Mouse (Mus musculus) forebrain, embryonic 16.5 days (tissue): ENCODE data around the gene Hrh2. TPM values are rescaled to one million over a fixed set of nuclear protein-coding genes. Genes with fewer than 3 reads are reported as not detected.

ENCODE experiments used
- ATAC-seq: fragments of 200-750 bp; cut with Nextera tagmentation; 2 replicates; pipeline ENCODE4 v1.8.0; 2017; ENCODE audit warnings: mild to moderate bottlenecking, moderate library complexity
- H3K27ac ChIP-seq: fragments of 300-500 bp; sonication (generic); 2 replicates; pipeline ENCODE4 v1.5.1; 2014; ENCODE audit warnings: low read length, control low read depth
- H3K27me3 ChIP-seq: fragments of 300-500 bp; sonication (generic); replicated peaks from 2 replicates; pipeline ENCODE4 v1.6.1; 2014; ENCODE audit warnings: low read length; ENCODE audit not compliant: control insufficient read depth, insufficient read depth
- H3K36me3 ChIP-seq: fragments of 300-500 bp; sonication (generic); 2 replicates; pipeline ENCODE4 v1.6.1; 2014; ENCODE audit not compliant: control insufficient read depth, insufficient read depth
- H3K4me1 ChIP-seq: fragments of 300-500 bp; sonication (generic); replicated peaks from 2 replicates; pipeline ENCODE4 v1.6.1; 2014; ENCODE audit warnings: low read length; ENCODE audit not compliant: control insufficient read depth, insufficient read depth
- H3K4me2 ChIP-seq: fragments of 300-500 bp; sonication (generic); 2 replicates; pipeline ENCODE4 v1.6.1; 2014; ENCODE audit warnings: mild to moderate bottlenecking, low read length, control low read depth
- H3K4me3 ChIP-seq: fragments of 300-500 bp; sonication (generic); replicated peaks from 2 replicates; pipeline ENCODE4 v1.5.1; 2014; ENCODE audit warnings: mild to moderate bottlenecking, low read length, control low read depth
- H3K9ac ChIP-seq: fragments of 300-500 bp; sonication (generic); replicated peaks from 2 replicates; pipeline ENCODE4 v1.6.1; 2014; ENCODE audit warnings: low read depth, low read length, control low read depth
- H3K9me3 ChIP-seq: fragments of 300-500 bp; sonication (generic); 2 replicates; pipeline ENCODE4 v1.6.1; 2016; ENCODE audit warnings: low read length; ENCODE audit not compliant: control insufficient read depth
- WGBS: fragments of 180-500 bp; shearing (Covaris S2); extraction: QIAGEN DNeasy Blood & Tissue Kit; methylation state at CpG from one replicate; pipeline ENCODE4 v1.1.7; 2014; 5-methylcytosine and 5-hydroxymethylcytosine counted together
- polyA plus RNA-seq: library from polyadenylated mRNA; unstranded; fragments of >200 nt; fragmentation: Nextera tagmentation; extraction: Ambion mirVana; gene quantifications from 2 replicates; pipeline ENCODE4 v1.2.1, GENCODE M21; 2015

Hrh2 gene
- polyA plus RNA-seq, 1 experiment from 2014 or later = 0.73 TPM

- Histone ChIP-seq H3K36me3 (no peaks in the 10 kb centered on the region), H3K4me2 (no peak overlapping the region), H3K27ac (no peak overlapping the region), H3K9ac (no peak overlapping the region), H3K4me1 (no peaks in the 10 kb centered on the region), H3K27me3 (no peaks in the 10 kb centered on the region), H3K9me3 (no peaks in the 10 kb centered on the region), H3K4me3 (no peak overlapping the region)
- ATAC-seq = no peak
- WGBS = 61% methylated on average over 3 of the region's 3 CpGs
Observed at GRCm38 (mm10) chr13:54180461-54180860, 11.5 kb upstream of the Hrh2 start.

- no peak overlapping the region for H3K4me2 ChIP-seq
- no peaks in the 10 kb centered on the region for H3K27me3 ChIP-seq
- H3K36me3 ChIP-seq = no peaks in the 10 kb centered on the region
- H3K4me1 ChIP-seq = no peaks in the 10 kb centered on the region
- no peak overlapping the region for H3K9ac ChIP-seq
- 85% methylated on average over 6 of the region's 6 CpGs for WGBS
- ATAC-seq = no peak
- H3K4me3 ChIP-seq = no peak overlapping the region
- H3K27ac ChIP-seq = no peak overlapping the region
- no peaks in the 10 kb centered on the region for H3K9me3 ChIP-seq
Observed at GRCm38 (mm10) chr13:54181318-54181717, 10.6 kb upstream of the Hrh2 start.

- 84% methylated on average over 4 of the region's 4 CpGs for WGBS
- no peaks in the 10 kb centered on the region for H3K9me3 ChIP-seq
- H3K4me1 ChIP-seq = no peaks in the 10 kb centered on the region
- no peaks in the 10 kb centered on the region for H3K36me3 ChIP-seq
- H3K27ac ChIP-seq = no peak overlapping the region
- no peak for ATAC-seq
- H3K27me3 ChIP-seq = no peaks in the 10 kb centered on the region
- no peak overlapping the region for H3K4me3 ChIP-seq
- H3K4me2 ChIP-seq = no peak overlapping the region
- no peak overlapping the region for H3K9ac ChIP-seq
Observed at GRCm38 (mm10) chr13:54181947-54182346, 10.0 kb upstream of the Hrh2 start.

- Histone ChIP-seq H3K9me3 (no peaks in the 10 kb centered on the region), H3K4me2 (no peak overlapping the region), H3K9ac (no peak overlapping the region), H3K27me3 (no peaks in the 10 kb centered on the region), H3K36me3 (no peaks in the 10 kb centered on the region), H3K27ac (no peak overlapping the region), H3K4me1 (no peaks in the 10 kb centered on the region), H3K4me3 (no peak overlapping the region)
- WGBS = 82% methylated on average over 5 of the region's 5 CpGs
- no peak for ATAC-seq
Observed at GRCm38 (mm10) chr13:54186394-54186793, 5.5 kb upstream of the Hrh2 start.

GRCm38 (mm10) chr13:54188190-54188706 is 3.7 kb upstream of the Hrh2 start:
- Histone ChIP-seq H3K4me2 (no peak overlapping the region), H3K4me3 (no peak overlapping the region), H3K9ac (no peak overlapping the region), H3K36me3 (no peaks in the 10 kb centered on the region), H3K27me3 (no peaks in the 10 kb centered on the region), H3K27ac (no peak overlapping the region), H3K4me1 (0 out of 2 replicates have a peak, but pooled peaks cover 3% of the 10 kb centered on the region), H3K9me3 (no peaks in the 10 kb centered on the region)
- no peak for ATAC-seq
- WGBS = 84% methylated on average over 7 of the region's 7 CpGs

- no peak for ATAC-seq
- 88% methylated on average over 14 of the region's 14 CpGs for WGBS
- no peak overlapping the region for H3K27ac ChIP-seq
- 0 out of 2 replicates have a peak, but pooled peaks cover 3% of the 10 kb centered on the region for H3K4me1 ChIP-seq
- no peak overlapping the region for H3K4me3 ChIP-seq
- H3K27me3 ChIP-seq = 0 out of 2 replicates have a peak, but pooled peaks cover 2% of the 10 kb centered on the region
- H3K4me2 ChIP-seq = no peak overlapping the region
- H3K36me3 ChIP-seq = no peaks in the 10 kb centered on the region
- H3K9me3 ChIP-seq = no peaks in the 10 kb centered on the region
- H3K9ac ChIP-seq = no peak overlapping the region
Observed at GRCm38 (mm10) chr13:54189896-54190295, 2.0 kb upstream of the Hrh2 start.

- H3K36me3 ChIP-seq = no peaks in the 10 kb centered on the region
- 0 out of 2 replicates have a peak, but pooled peaks cover 3% of the 10 kb centered on the region for H3K4me1 ChIP-seq
- H3K4me2 ChIP-seq = no peak overlapping the region
- no peak for ATAC-seq
- H3K4me3 ChIP-seq = no peak overlapping the region
- H3K9ac ChIP-seq = no peak overlapping the region
- no peaks in the 10 kb centered on the region for H3K9me3 ChIP-seq
- 71% methylated on average over 3 of the region's 3 CpGs for WGBS
- H3K27ac ChIP-seq = no peak overlapping the region
- H3K27me3 ChIP-seq = 0 out of 2 replicates have a peak, but pooled peaks cover 2% of the 10 kb centered on the region
Observed at GRCm38 (mm10) chr13:54191181-54191580, 748 bp upstream of the Hrh2 start.

- WGBS = 69% methylated on average over 5 of the region's 5 CpGs
Observed at GRCm38 (mm10) chr13:54193580-54193979, 1.7 kb downstream of the Hrh2 start.

GRCm38 (mm10) chr13:54199000-54199399 is 7.1 kb downstream of the Hrh2 start:
- H3K9me3 ChIP-seq = no peaks in the 10 kb centered on the region
- H3K9ac ChIP-seq = no peak overlapping the region
- no peak overlapping the region for H3K4me3 ChIP-seq
- H3K36me3 ChIP-seq = no peaks in the 10 kb centered on the region
- no peak overlapping the region for H3K27ac ChIP-seq
- WGBS = 13% methylated on average over 9 of the region's 9 CpGs
- ATAC-seq = no peak
- H3K4me2 ChIP-seq = no peak overlapping the region
- no peaks in the 10 kb centered on the region for H3K27me3 ChIP-seq
- peaks cover 6% of the 10 kb centered on the region for H3K4me1 ChIP-seq

More at GRCm38 (mm10) chr13:54193580-54193979, 1.7 kb downstream of the Hrh2 start:
- no peaks in the 10 kb centered on the region for H3K9me3 ChIP-seq
- H3K9ac ChIP-seq = no peak overlapping the region
- no peak overlapping the region for H3K27ac ChIP-seq
- 0 out of 2 replicates have a peak, but pooled peaks cover 3% of the 10 kb centered on the region for H3K4me1 ChIP-seq
- 0 out of 2 replicates have a peak, but pooled peaks cover 2% of the 10 kb centered on the region for H3K27me3 ChIP-seq
- no peak for ATAC-seq
- H3K36me3 ChIP-seq = no peaks in the 10 kb centered on the region
- H3K4me3 ChIP-seq = no peak overlapping the region
- H3K4me2 ChIP-seq = no peak overlapping the region

- H3K4me1 ChIP-seq = peaks cover 6% of the 10 kb centered on the region
- ATAC-seq = peak; percentile 47; the same call in 1 of the 2 replicates
- H3K4me3 ChIP-seq = no peak overlapping the region
- no peak overlapping the region for H3K9ac ChIP-seq
- no peaks in the 10 kb centered on the region for H3K9me3 ChIP-seq
- no peak overlapping the region for H3K4me2 ChIP-seq
- H3K27ac ChIP-seq = no peak overlapping the region
- H3K36me3 ChIP-seq = no peaks in the 10 kb centered on the region
- no peaks in the 10 kb centered on the region for H3K27me3 ChIP-seq
- WGBS = 62% methylated on average over 8 of the region's 8 CpGs
Observed at GRCm38 (mm10) chr13:54202458-54202857, 10.5 kb downstream of the Hrh2 start.
